Mouse (Mus musculus) lung, postnatal 0 days (tissue): Measurements from ENCODE around the gene Ift52. TPM values are rescaled to one million over a fixed set of nuclear protein-coding genes. Genes with fewer than 3 reads are reported as not detected.
"Not testable (repeated sequence)": the region's sequence is repeated elsewhere in the genome, so short reads cannot be mapped to it uniquely, and the experiment has no call there.

Experiments used
- ATAC-seq: fragments of 200-750 bp; cut with Nextera tagmentation; 2 replicates; pipeline ENCODE4 v1.8.0; 2017; ENCODE audit warnings: moderate library complexity
- DNase-seq: peaks from one replicate; pipeline ENCODE4 v3.0.0-alpha.2; 2016; ENCODE audit warnings: low spot score
- H3K27ac ChIP-seq: fragments of 300-500 bp; sonication (generic); 2 replicates; pipeline ENCODE4 v1.5.1; 2014; ENCODE audit warnings: antibody characterized with exemption, mild to moderate bottlenecking, low read length, mixed read lengths
- H3K27me3 ChIP-seq: fragments of 300-500 bp; sonication (generic); replicated peaks from 2 replicates; pipeline ENCODE4 v1.6.1; 2014; ENCODE audit warnings: low read length, mixed read lengths; ENCODE audit not compliant: insufficient read depth
- H3K36me3 ChIP-seq: fragments of 300-500 bp; sonication (generic); 2 replicates; pipeline ENCODE4 v1.6.1; 2014; ENCODE audit warnings: low read length, mixed read lengths; ENCODE audit not compliant: insufficient read depth
- H3K4me1 ChIP-seq: fragments of 300-500 bp; sonication (generic); 2 replicates; pipeline ENCODE4 v1.6.1; 2014; ENCODE audit warnings: antibody characterized with exemption, low read depth, low read length, mixed read lengths; ENCODE audit not compliant: insufficient read depth
- H3K4me2 ChIP-seq: fragments of 300-500 bp; sonication (generic); replicated peaks from 2 replicates; pipeline ENCODE4 v1.6.1; 2014; ENCODE audit warnings: low read depth, mild to moderate bottlenecking, low read length, moderate library complexity, mixed read lengths
- H3K4me3 ChIP-seq: fragments of 300-500 bp; sonication (generic); 2 replicates; pipeline ENCODE4 v1.5.1; 2014; ENCODE audit warnings: low read depth, low read length
- H3K9ac ChIP-seq: fragments of 300-500 bp; sonication (generic); replicated peaks from 2 replicates; pipeline ENCODE4 v1.6.1; 2014; ENCODE audit warnings: low read depth, mild to moderate bottlenecking
- H3K9me3 ChIP-seq: fragments of 300-500 bp; sonication (generic); 2 replicates; pipeline ENCODE4 v1.6.1; 2016; ENCODE audit warnings: low read length, mixed read lengths
- CTCF ChIP-seq: IDR thresholded peaks from 2 replicates; pipeline ENCODE4 v1.5.1; 2016; ENCODE audit warnings: antibody characterized with exemption, mild to moderate bottlenecking
- EP300 ChIP-seq: IDR thresholded peaks from 2 replicates; pipeline ENCODE4 v1.6.1; 2016; ENCODE audit warnings: antibody characterized with exemption, mild to moderate bottlenecking, control low read depth
- WGBS: fragments of 180-500 bp; shearing (Covaris S2); extraction: QIAGEN DNeasy Blood & Tissue Kit; methylation state at CpG from one replicate; pipeline ENCODE4 v1.1.7; 2014; 5-methylcytosine and 5-hydroxymethylcytosine counted together
- polyA plus RNA-seq: library from polyadenylated mRNA; unstranded; fragments of >200 nt; fragmentation: Nextera tagmentation; extraction: Ambion mirVana; gene quantifications from 2 replicates; pipeline ENCODE4 v1.2.1, GENCODE M21; 2015

The Ift52 gene
- polyA plus RNA-seq, 1 experiment from 2014 or later, result 32.0 TPM

GRCm38 (mm10) chr2:163055715-163056114 lies 38.6 kb downstream of the Ift52 start:
- no peak for ATAC-seq
- no peaks in the 10 kb centered on the region for H3K36me3 ChIP-seq
- peaks cover 13% of the 10 kb centered on the region for H3K4me1 ChIP-seq
- no peaks in the 10 kb centered on the region for H3K9me3 ChIP-seq
- no peak overlapping the region for H3K9ac ChIP-seq
- no peaks in the 10 kb centered on the region for H3K27me3 ChIP-seq
- no peak for TF ChIP-seq EP300
- TF ChIP-seq CTCF, result no peak
- no peak overlapping the region for H3K4me2 ChIP-seq
- H3K27ac ChIP-seq, result no peak overlapping the region
- 11% methylated on average over 5 of the region's 5 CpGs for WGBS
- DNase-seq, result no peak
- no peak overlapping the region for H3K4me3 ChIP-seq

GRCm38 (mm10) chr2:163056584-163056983 lies 39.4 kb downstream of the Ift52 start:
- Histone ChIP-seq H3K27me3 (no peaks in the 10 kb centered on the region), H3K9ac (no peak overlapping the region), H3K36me3 (no peaks in the 10 kb centered on the region), H3K4me1 (peaks cover 13% of the 10 kb centered on the region), H3K4me3 (no peak overlapping the region), H3K9me3 (no peaks in the 10 kb centered on the region), H3K27ac (no peak overlapping the region), H3K4me2 (no peak overlapping the region; the same call in 1 of the 2 replicates)
- peak; percentile 44 for DNase-seq
- TF ChIP-seq CTCF, result no peak
- no peak for TF ChIP-seq EP300
- ATAC-seq, result no peak
- 51% methylated on average over 9 of the region's 9 CpGs for WGBS

GRCm38 (mm10) chr2:163058981-163059380 lies 41.8 kb downstream of the Ift52 start:
- not testable (repeated sequence) for H3K4me2 ChIP-seq, DNase-seq, H3K9me3 ChIP-seq, ATAC-seq, H3K27me3 ChIP-seq, H3K27ac ChIP-seq, H3K4me3 ChIP-seq, H3K36me3 ChIP-seq, H3K9ac ChIP-seq
- 90% methylated on average over 6 of the region's 7 CpGs for WGBS
- H3K4me1 ChIP-seq, result peaks cover 13% of the 10 kb centered on the region

- WGBS, result 76% methylated on average over 6 of the region's 6 CpGs
Observed at GRCm38 (mm10) chr2:163060630-163061029, 43.5 kb downstream of the Ift52 start.

GRCm38 (mm10) chr2:163061203-163062118 lies 44.3 kb downstream of the Ift52 start:
- Histone ChIP-seq H3K27me3 (no peaks in the 10 kb centered on the region), H3K36me3 (no peaks in the 10 kb centered on the region), H3K4me2 (no peak overlapping the region), H3K4me3 (no peak overlapping the region), H3K27ac (no peak overlapping the region), H3K4me1 (no peaks in the 10 kb centered on the region; the same call in 1 of the 2 replicates), H3K9me3 (no peaks in the 10 kb centered on the region), H3K9ac (no peak overlapping the region)
- DNase-seq, result no peak
- no peak for ATAC-seq
- WGBS, result 77% methylated on average over 8 of the region's 8 CpGs
- TF ChIP-seq EP300 (no peak), CTCF (no peak)

More at GRCm38 (mm10) chr2:163060630-163061029, 43.5 kb downstream of the Ift52 start:
- Histone ChIP-seq H3K27me3 (no peaks in the 10 kb centered on the region), H3K36me3 (no peaks in the 10 kb centered on the region), H3K4me2 (no peak overlapping the region), H3K4me3 (no peak overlapping the region), H3K27ac (no peak overlapping the region), H3K9me3 (no peaks in the 10 kb centered on the region), H3K4me1 (peaks cover under 1% of the 10 kb centered on the region), H3K9ac (no peak overlapping the region)
- TF ChIP-seq EP300 (no peak), CTCF (no peak)
- no peak for ATAC-seq
- DNase-seq, result no peak

GRCm38 (mm10) chr2:163062119-163062508 lies 45.0 kb downstream of the Ift52 start:
- Histone ChIP-seq H3K27ac (no peak overlapping the region), H3K4me3 (no peak overlapping the region)
- no peak for TF ChIP-seq CTCF
- TF ChIP-seq EP300, result no peak

More at GRCm38 (mm10) chr2:163062119-163062508, 45.0 kb downstream of the Ift52 start:
- no peak for DNase-seq
- 83% methylated on average over 6 of the region's 6 CpGs for WGBS
- Histone ChIP-seq H3K27me3 (no peaks in the 10 kb centered on the region), H3K36me3 (no peaks in the 10 kb centered on the region), H3K4me1 (no peaks in the 10 kb centered on the region), H3K9ac (no peak overlapping the region), H3K9me3 (no peaks in the 10 kb centered on the region), H3K4me2 (no peak overlapping the region)
- no peak for ATAC-seq
